In genomic region chr9:40350640-40351039, GRCm38 (mm10) we compare ENCODE assay signal across 8 mouse cellular contexts.
DNase-seq lines count a peak whose midpoint lies in the region; ATAC-seq and TF ChIP-seq lines count a peak whose summit lies in the region.

No protein-coding gene starts in this region.

- H3K9me3 ChIP-seq in forebrain, postnatal 0 days (ENCODE audit: low read length) = no peaks in the 10 kb centered on the region
- no peaks in the 10 kb centered on the region for H3K9me3 ChIP-seq in forebrain, embryonic 13.5 days (replicated peaks)
- H3K9me3 ChIP-seq in intestine, postnatal 0 days (ENCODE audit: control insufficient read depth) = no peaks in the 10 kb centered on the region

- WGBS in forebrain, postnatal 0 days = 21% methylated on average over 7 of the region's 7 CpGs
- WGBS in forebrain, embryonic 13.5 days = 18% methylated on average over 7 of the region's 7 CpGs
- 24% methylated on average over 7 of the region's 7 CpGs for WGBS in intestine, postnatal 0 days

- no peak overlapping the region for H3K4me2 ChIP-seq in forebrain, postnatal 0 days (ENCODE audit: low read depth)
- H3K4me2 ChIP-seq in forebrain, embryonic 13.5 days = no peak overlapping the region
- H3K4me2 ChIP-seq in intestine, postnatal 0 days (replicated peaks; ENCODE audit: low read depth) = no peak overlapping the region

- H3K4me1 ChIP-seq in forebrain, postnatal 0 days (ENCODE audit: insufficient read depth) = 0 out of 2 replicates have a peak, but pooled peaks cover 6% of the 10 kb centered on the region
- H3K4me1 ChIP-seq in forebrain, embryonic 13.5 days = peaks cover 19% of the 10 kb centered on the region
- no peaks in the 10 kb centered on the region for H3K4me1 ChIP-seq in intestine, postnatal 0 days (replicated peaks; ENCODE audit: control insufficient read depth, insufficient read depth, low read length)

- H3K27ac ChIP-seq in forebrain, postnatal 0 days (ENCODE audit: low read depth, low read length) = no peak overlapping the region
- no peak overlapping the region for H3K27ac ChIP-seq in forebrain, embryonic 13.5 days
- H3K27ac ChIP-seq in intestine, postnatal 0 days (ENCODE audit: low read depth, low read length) = no peak overlapping the region

- no peak overlapping the region for H3K9ac ChIP-seq in forebrain, postnatal 0 days
- no peak overlapping the region for H3K9ac ChIP-seq in forebrain, embryonic 13.5 days
- no peak overlapping the region for H3K9ac ChIP-seq in intestine, postnatal 0 days (ENCODE audit: low read depth, low read length)

- peak; percentile 85 for TF ChIP-seq CTCF in forebrain, postnatal 0 days (IDR thresholded peaks at IDR 0.05; ENCODE audit: low read depth)
- TF ChIP-seq CTCF in intestine, postnatal 0 days (IDR thresholded peaks at IDR 0.05; ENCODE audit: low read depth) = peak; percentile 87

- H3K36me3 ChIP-seq in forebrain, postnatal 0 days (ENCODE audit: insufficient read depth) = no peaks in the 10 kb centered on the region
- no peaks in the 10 kb centered on the region for H3K36me3 ChIP-seq in forebrain, embryonic 13.5 days (ENCODE audit: poor library complexity, severe bottlenecking)
- H3K36me3 ChIP-seq in intestine, postnatal 0 days (ENCODE audit: control insufficient read depth, insufficient read depth) = no peaks in the 10 kb centered on the region

- no peak for ATAC-seq in forebrain, postnatal 0 days
- no peak for ATAC-seq in forebrain, embryonic 13.5 days
- ATAC-seq in intestine, postnatal 0 days = no peak

- peak; percentile 70 for DNase-seq in forebrain, postnatal 0 days
- DNase-seq in right cerebral cortex, adult 2 months (ENCODE audit: low spot score in 2 of 2) = peak; percentile 77 to 79
- DNase-seq in right cerebral cortex, postnatal 4 days = no peak
- peak; percentile 90 for DNase-seq in cerebellum, adult 9-10 months
- peak; percentile 55 for DNase-seq in lung, postnatal 14 days
- DNase-seq in gastrocnemius, postnatal 10 days = no peak

- H3K27me3 ChIP-seq in forebrain, postnatal 0 days (ENCODE audit: insufficient read depth, low read length) = no peaks in the 10 kb centered on the region
- no peaks in the 10 kb centered on the region for H3K27me3 ChIP-seq in forebrain, embryonic 13.5 days
- no peaks in the 10 kb centered on the region for H3K27me3 ChIP-seq in intestine, postnatal 0 days (replicated peaks; ENCODE audit: control insufficient read depth, insufficient read depth, low read length)

- no peak overlapping the region for H3K4me3 ChIP-seq in forebrain, postnatal 0 days (ENCODE audit: low read depth, low read length)
- no peak overlapping the region for H3K4me3 ChIP-seq in forebrain, embryonic 13.5 days
- no peak overlapping the region for H3K4me3 ChIP-seq in intestine, postnatal 0 days (ENCODE audit: low read depth, low read length)

Comparison
In these comparisons a context has a peak if more than half of its experiments do, and no peak if none do; other contexts are left out.
1. DNase-seq: peak in forebrain, postnatal 0 days (single experiment), right cerebral cortex, adult 2 months (2 of 2), cerebellum, adult 9-10 months (single experiment) and lung, postnatal 14 days (single experiment); none in right cerebral cortex, postnatal 4 days (single experiment) and gastrocnemius, postnatal 10 days (single experiment).